Mouse (Mus musculus) layer of hippocampus, adult 8-10 months (tissue): ENCODE data around the gene Tada1. TPM values are rescaled to one million over a fixed set of nuclear protein-coding genes. Genes with fewer than 3 reads are reported as not detected.

Experiments used
- total RNA-seq, 4 experiments: library from RNA; stranded (reverse); gene quantifications; 2 replicates each; pipeline ENCODE4 v1.2.4; 2022

Gene Tada1
- total RNA-seq, 4 experiments from 2014 or later = 36.5 to 41.8 (median 39.3) TPM

Other genes with a start within 250 kb of the Tada1 start
- under 1 TPM in 1 of 4 experiments, not detected in 3; 0.17 TPM for gene Gpa33, start 248.9 kb upstream of the Tada1 start, total RNA-seq
- under 1 TPM in 1 of 4 experiments, not detected in 3; 0.41 TPM for gene Mael, start 140.3 kb upstream of the Tada1 start, total RNA-seq
- gene Ildr2, start 125.0 kb upstream of the Tada1 start, total RNA-seq = 10 to 100 TPM; 72.0 to 77.5 (median 74.7) TPM
- gene Pogk, start 30.8 kb downstream of the Tada1 start, total RNA-seq = 10 to 100 TPM; 34.0 to 35.0 (median 34.4) TPM
- not detected for gene Gm4846, start 118.5 kb downstream of the Tada1 start, total RNA-seq